Mouse (Mus musculus) cerebellum, adult 18-20 months (tissue): Measurements from ENCODE around the gene Gm4869.
"Not testable (repeated sequence)": the region's sequence is repeated elsewhere in the genome, so short reads cannot be mapped to it uniquely, and the experiment has no call there.

Experiments used
- DNase-seq, 2 experiments: peaks; one replicate each; pipeline ENCODE4 v3.0.0; 2021

Gm4869 gene

GRCm38 (mm10) chr5:140472336-140472735, 26.9 kb downstream of the Gm4869 start:
- no peak for DNase-seq

GRCm38 (mm10) chr5:140481458-140481857, 36.0 kb downstream of the Gm4869 start:
- DNase-seq = no peak

- DNase-seq = no peak
These were observed 45.7 kb downstream of the Gm4869 start for GRCm38 (mm10) chr5:140491142-140491541.

- DNase-seq = no peak
These were observed 47.3 kb downstream of the Gm4869 start for GRCm38 (mm10) chr5:140492684-140493233.

GRCm38 (mm10) chr5:140498176-140498575, 52.7 kb downstream of the Gm4869 start:
- no peak for DNase-seq

GRCm38 (mm10) chr5:140500736-140501135, 55.3 kb downstream of the Gm4869 start:
- no peak for DNase-seq

- DNase-seq = no peak
These were observed 56.8 kb downstream of the Gm4869 start for GRCm38 (mm10) chr5:140501982-140502836.

- not testable (repeated sequence) for DNase-seq
These were observed 57.5 kb downstream of the Gm4869 start for GRCm38 (mm10) chr5:140502925-140503324.

GRCm38 (mm10) chr5:140505208-140505780, 59.8 kb downstream of the Gm4869 start, which contains the start of gene Chst12:
Gene Chst12, plus strand, starts transcription at chr5:140505550.
- peak; percentile 99 for DNase-seq

- no peak for DNase-seq
These were observed 60.8 kb downstream of the Gm4869 start for GRCm38 (mm10) chr5:140506096-140506794.

GRCm38 (mm10) chr5:140507466-140508208, 62.2 kb downstream of the Gm4869 start:
- DNase-seq = no peak

- DNase-seq = no peak
These were observed 63.2 kb downstream of the Gm4869 start for GRCm38 (mm10) chr5:140508686-140509085.

- no peak for DNase-seq
These were observed 63.8 kb downstream of the Gm4869 start for GRCm38 (mm10) chr5:140509204-140509603.

- DNase-seq = peak in 1 of 2 experiments; percentile 23
These were observed 64.9 kb downstream of the Gm4869 start for GRCm38 (mm10) chr5:140510012-140511000.

- no peak for DNase-seq
These were observed 68.5 kb downstream of the Gm4869 start for GRCm38 (mm10) chr5:140513921-140514320.

- no peak for DNase-seq
These were observed 69.5 kb downstream of the Gm4869 start for GRCm38 (mm10) chr5:140514799-140515486.

- DNase-seq = no peak
These were observed 71.9 kb downstream of the Gm4869 start for GRCm38 (mm10) chr5:140517159-140517920.

- DNase-seq = no peak
These were observed 72.4 kb downstream of the Gm4869 start for GRCm38 (mm10) chr5:140517921-140518230.

- no peak for DNase-seq
These were observed 75.8 kb downstream of the Gm4869 start for GRCm38 (mm10) chr5:140521196-140521595.

- no peak for DNase-seq
These were observed 81.3 kb downstream of the Gm4869 start for GRCm38 (mm10) chr5:140526754-140527153.
